Mouse (Mus musculus) testis, postnatal 14 days (tissue): Measurements from ENCODE around the gene Gm21761.
A peak's percentile ranks its signal among the peaks of the same experiment; 100 is the strongest.
"Not testable (repeated sequence)": the region's sequence is repeated elsewhere in the genome, so short reads cannot be mapped to it uniquely, and the experiment has no call there.

Experiments
- DNase-seq: peaks from one replicate; pipeline ENCODE4 v3.0.0; 2021; ENCODE audit warnings: low spot score

Gm21761 gene

GRCm38 (mm10) chr13:119929172-119929571 lies at the start of gene Gm21761:
Gene Gm21761, minus strand, starts transcription at chr13:119929272.
- not testable (repeated sequence) for DNase-seq

- not testable (repeated sequence) for DNase-seq
These were observed 40.1 kb upstream of the Gm21761 start for GRCm38 (mm10) chr13:119969163-119969562.

GRCm38 (mm10) chr13:119968193-119968592 lies 39.1 kb upstream of the Gm21761 start:
- DNase-seq = not testable (repeated sequence)

- DNase-seq = peak; percentile 6
These were observed 36.9 kb upstream of the Gm21761 start for GRCm38 (mm10) chr13:119965968-119966367.

GRCm38 (mm10) chr13:119965302-119965952 lies 36.4 kb upstream of the Gm21761 start:
- DNase-seq = not testable (repeated sequence)

- not testable (repeated sequence) for DNase-seq
These were observed 33.8 kb upstream of the Gm21761 start for GRCm38 (mm10) chr13:119962856-119963255.

GRCm38 (mm10) chr13:119955567-119955966 lies 26.5 kb upstream of the Gm21761 start:
- DNase-seq = not testable (repeated sequence)

GRCm38 (mm10) chr13:119955089-119955488 lies 26.0 kb upstream of the Gm21761 start:
- not testable (repeated sequence) for DNase-seq

- not testable (repeated sequence) for DNase-seq
These were observed 21.6 kb upstream of the Gm21761 start, which contains the start of gene B020031M17Rik for GRCm38 (mm10) chr13:119950706-119951105. Gene B020031M17Rik, minus strand, starts transcription at chr13:119950806.

- DNase-seq = not testable (repeated sequence)
These were observed 4.3 kb downstream of the Gm21761 start for GRCm38 (mm10) chr13:119924597-119925340.

- not testable (repeated sequence) for DNase-seq
These were observed 11.9 kb downstream of the Gm21761 start for GRCm38 (mm10) chr13:119916966-119917722.

GRCm38 (mm10) chr13:119916449-119916848 lies 12.6 kb downstream of the Gm21761 start:
- not testable (repeated sequence) for DNase-seq

- DNase-seq = not testable (repeated sequence)
These were observed 30.5 kb downstream of the Gm21761 start for GRCm38 (mm10) chr13:119898549-119898948.

GRCm38 (mm10) chr13:119894685-119895084 lies 34.4 kb downstream of the Gm21761 start, which contains the start of gene Tcstv1:
Gene Tcstv1, minus strand, starts transcription at chr13:119894785.
- not testable (repeated sequence) for DNase-seq

GRCm38 (mm10) chr13:119886896-119887295 lies 42.2 kb downstream of the Gm21761 start:
- DNase-seq = not testable (repeated sequence)

- not testable (repeated sequence) for DNase-seq
These were observed 64.6 kb downstream of the Gm21761 start for GRCm38 (mm10) chr13:119864395-119864999.

GRCm38 (mm10) chr13:119862399-119862798 lies 66.7 kb downstream of the Gm21761 start:
- DNase-seq = not testable (repeated sequence)
